ENCODE assay signal across 9 mouse cellular contexts in the genomic region with DNA sequence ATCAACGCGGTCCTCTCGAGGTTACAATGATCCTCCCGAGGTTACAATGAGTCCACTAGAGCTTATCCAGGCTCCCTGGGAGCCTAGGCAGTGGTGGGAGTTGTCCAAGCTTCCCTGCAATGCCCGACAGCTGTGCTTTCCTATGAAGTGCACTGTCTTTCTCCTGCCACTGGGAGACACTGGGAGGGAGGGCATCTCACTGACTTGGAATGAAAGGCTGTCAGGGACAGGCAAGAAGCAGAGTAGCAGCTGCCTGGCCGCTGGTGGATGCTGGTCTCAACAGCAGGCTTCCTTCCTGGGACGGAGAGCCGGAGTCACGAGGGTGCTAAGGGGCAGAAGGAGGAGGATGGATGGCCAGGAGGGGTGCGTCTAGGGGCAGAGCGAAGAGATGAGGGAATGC. TPM values are rescaled to one million over a fixed set of nuclear protein-coding genes. Genes with fewer than 3 reads are reported as not detected.
DNase-seq lines count a peak whose midpoint lies in the region; ATAC-seq lines count a peak whose summit lies in the region.
"Had no signal": no experiment of that assay in that cellular context is flagged by ENCODE, and none has a peak within 500 bp of the region (broad histone marks: within the 10 kb centered on the region; RNA-seq: fewer than 3 reads in every experiment).

No protein-coding gene starts in this region.

- WGBS in limb, embryonic 12.5 days: 10% methylated on average over 11 of the region's 11 CpGs

- H3K36me3 ChIP-seq in limb, embryonic 12.5 days: no peaks in the 10 kb centered on the region
- H3K36me3 ChIP-seq: liver, embryonic 15.5 days had no signal

- intact Hi-C loops in gastrocnemius, postnatal 14 days (cut with DNase I; ENCODE audit: low total_unique reads): no loop called here
- intact Hi-C loops in heart, postnatal 36 days (cut with DNase I): no loop called here

- H3K9me3 ChIP-seq in limb, embryonic 12.5 days: peaks cover 12% of the 10 kb centered on the region
- H3K9me3 ChIP-seq: liver, embryonic 15.5 days had no signal

- H3K4me1 ChIP-seq in limb, embryonic 12.5 days (replicated peaks): peaks cover 19% of the 10 kb centered on the region

- ATAC-seq in limb, embryonic 12.5 days (ENCODE audit: insufficient number of reproducible peaks, insufficient read depth, low FRiP score, low TSS enrichment, low read depth): no peak

- no peak overlapping the region for H3K27ac ChIP-seq in limb, embryonic 12.5 days
- H3K27ac ChIP-seq: liver, embryonic 15.5 days had no signal

- peaks cover 74% of the 10 kb centered on the region for H3K27me3 ChIP-seq in limb, embryonic 12.5 days

- no peak overlapping the region for H3K4me2 ChIP-seq in limb, embryonic 12.5 days
- H3K4me2 ChIP-seq: liver, embryonic 15.5 days had no signal

- peak; percentile 33 for DNase-seq in gastrocnemius, postnatal 14 days
- DNase-seq in gastrocnemius, adult 18-20 months (ENCODE audit: low spot score): no peak
- DNase-seq in right cerebral cortex, adult 18-20 months: peak; percentile 36
- DNase-seq in right cerebral cortex, postnatal 36 days (ENCODE audit: low spot score in 2 of 2): no peak
- no peak for DNase-seq in cerebellum, adult 11 months
- DNase-seq in heart, postnatal 36 days: no peak
- DNase-seq in ovary, postnatal 10 days (ENCODE audit: low spot score): no peak

- peak overlapping the region; percentile 48; the same call in 1 of the 2 replicates for H3K9ac ChIP-seq in limb, embryonic 12.5 days (replicated peaks)
- H3K9ac ChIP-seq: liver, embryonic 15.5 days had no signal

- no peak overlapping the region for H3K4me3 ChIP-seq in limb, embryonic 12.5 days (replicated peaks)
- H3K4me3 ChIP-seq: liver, embryonic 15.5 days had no signal

RNA-seq across cellular contexts. Expression of a gene that starts 2.6 kb away (rescaled TPM):
- under 1 TPM; 0.16 to 0.72 TPM for total RNA-seq in gastrocnemius, postnatal 14 days (2021)
- under 1 TPM; 0.75 to 0.93 TPM for total RNA-seq in gastrocnemius, adult 18-20 months (2021)
- polyA plus RNA-seq in limb, embryonic 12.5 days (2016; fragmentation: Nextera tagmentation; extraction: Ambion mirVana): 5.0 and 5.8 TPM in 2 replicates
- total RNA-seq in heart, postnatal 36 days (2021): 1 to 10 TPM in 1 of 2 experiments, under 1 TPM in 1; 0.81 to 1.0 TPM

RNA-seq across cellular contexts. Expression of a gene that starts 15.1 kb away (rescaled TPM):
- 10 to 100 TPM; 20.1 to 20.7 TPM for total RNA-seq in gastrocnemius, postnatal 14 days (2021)
- 10 to 100 TPM; 22.4 to 24.0 TPM for total RNA-seq in gastrocnemius, adult 18-20 months (2021)
- polyA plus RNA-seq in limb, embryonic 12.5 days (2016; fragmentation: Nextera tagmentation; extraction: Ambion mirVana): 18.5 and 24.7 TPM in 2 replicates
- 10 to 100 TPM; 19.6 to 21.6 TPM for total RNA-seq in heart, postnatal 36 days (2021)

RNA-seq across cellular contexts. Expression of a gene that starts 28.5 kb away (rescaled TPM):
- total RNA-seq in gastrocnemius, postnatal 14 days (2021): 100 to 1,000 TPM in 1 of 2 experiments, 10 to 100 TPM in 1; 99.1 to 100 TPM
- 100 to 1,000 TPM; 109 to 121 TPM for total RNA-seq in gastrocnemius, adult 18-20 months (2021)
- polyA plus RNA-seq in limb, embryonic 12.5 days (2016; fragmentation: Nextera tagmentation; extraction: Ambion mirVana): 114 and 124 TPM in 2 replicates
- total RNA-seq in heart, postnatal 36 days (2021): 10 to 100 TPM; 93.6 to 98.8 TPM

RNA-seq across cellular contexts. Expression of a gene that starts 45.7 kb away (rescaled TPM):
- 10 to 100 TPM; 29.6 TPM for total RNA-seq in gastrocnemius, postnatal 14 days (2021)
- total RNA-seq in gastrocnemius, adult 18-20 months (2021): 10 to 100 TPM; 22.0 to 23.2 TPM
- polyA plus RNA-seq in limb, embryonic 12.5 days (2016; fragmentation: Nextera tagmentation; extraction: Ambion mirVana): 170 and 177 TPM in 2 replicates
- 10 to 100 TPM; 30.5 to 34.4 TPM for total RNA-seq in heart, postnatal 36 days (2021)

RNA-seq across cellular contexts. Expression of a gene that starts 55.6 kb away (rescaled TPM):
- total RNA-seq in gastrocnemius, postnatal 14 days (2021): 1 to 10 TPM; 1.4 to 2.5 TPM
- total RNA-seq in gastrocnemius, adult 18-20 months (2021): 1 to 10 TPM; 2.0 to 2.4 TPM
- polyA plus RNA-seq in limb, embryonic 12.5 days (2016; fragmentation: Nextera tagmentation; extraction: Ambion mirVana): 17.6 and 18.3 TPM in 2 replicates
- 1 to 10 TPM; 1.7 to 2.1 TPM for total RNA-seq in heart, postnatal 36 days (2021)

Comparison
In these comparisons a context has a peak if more than half of its experiments do, and no peak if none do; other contexts are left out.
1. DNase-seq: peak in gastrocnemius, postnatal 14 days (single experiment) and right cerebral cortex, adult 18-20 months (single experiment); none in gastrocnemius, adult 18-20 months (single experiment), right cerebral cortex, postnatal 36 days (0 of 2), cerebellum, adult 11 months (single experiment), heart, postnatal 36 days (0 of 2) and ovary, postnatal 10 days (single experiment).